Mouse (Mus musculus): Measurements from ENCODE around the gene Pnkd. TPM values are rescaled to one million over a fixed set of nuclear protein-coding genes. Genes with fewer than 3 reads are reported as not detected.

Gene Pnkd
- total RNA-seq, 1 experiment from 2014 or later, result 29.0 TPM

GRCm38 (mm10) chr1:74362325-74363229 lies 77.8 kb downstream of the Pnkd start:
- ATAC-seq (replicated peaks in 1 of 2; ENCODE audit: insufficient read depth in 1 of 2, low FRiP score in 2 of 2, low TSS enrichment in 1 of 2, low read depth in 1 of 2, poor library complexity in 2 of 2, severe bottlenecking in 2 of 2), result no peak

- ATAC-seq (replicated peaks in 1 of 2; ENCODE audit: insufficient read depth in 1 of 2, low FRiP score in 2 of 2, low TSS enrichment in 1 of 2, low read depth in 1 of 2, poor library complexity in 2 of 2, severe bottlenecking in 2 of 2), result no peak
Measured at GRCm38 (mm10) chr1:74363437-74363836, 78.7 kb downstream of the Pnkd start.

- ATAC-seq (replicated peaks in 1 of 2; ENCODE audit: insufficient read depth in 1 of 2, low FRiP score in 2 of 2, low TSS enrichment in 1 of 2, low read depth in 1 of 2, poor library complexity in 2 of 2, severe bottlenecking in 2 of 2), result no peak
Measured at GRCm38 (mm10) chr1:74364270-74364669, 79.5 kb downstream of the Pnkd start.

- ATAC-seq (replicated peaks in 1 of 2; ENCODE audit: insufficient read depth in 1 of 2, low FRiP score in 2 of 2, low TSS enrichment in 1 of 2, low read depth in 1 of 2, poor library complexity in 2 of 2, severe bottlenecking in 2 of 2), result peak; percentile 63 to 77
Measured at GRCm38 (mm10) chr1:74367886-74368645, 83.3 kb downstream of the Pnkd start.

GRCm38 (mm10) chr1:74370040-74370439 lies 85.3 kb downstream of the Pnkd start:
- no peak for ATAC-seq (replicated peaks in 1 of 2; ENCODE audit: insufficient read depth in 1 of 2, low FRiP score in 2 of 2, low TSS enrichment in 1 of 2, low read depth in 1 of 2, poor library complexity in 2 of 2, severe bottlenecking in 2 of 2)

GRCm38 (mm10) chr1:74373372-74373771 lies 88.6 kb downstream of the Pnkd start:
- ATAC-seq (replicated peaks in 1 of 2; ENCODE audit: insufficient read depth in 1 of 2, low FRiP score in 2 of 2, low TSS enrichment in 1 of 2, low read depth in 1 of 2, poor library complexity in 2 of 2, severe bottlenecking in 2 of 2), result peak; percentile 76 to 87

GRCm38 (mm10) chr1:74374980-74375379 lies 90.2 kb downstream of the Pnkd start, which contains the start of gene Slc11a1:
Gene Slc11a1, plus strand, starts transcription at chr1:74375195.
- peak; percentile 24 to 39; a peak in 2 of 4 replicates for ATAC-seq (replicated peaks in 1 of 2; ENCODE audit: insufficient read depth in 1 of 2, low FRiP score in 2 of 2, low TSS enrichment in 1 of 2, low read depth in 1 of 2, poor library complexity in 2 of 2, severe bottlenecking in 2 of 2)

- no peak for ATAC-seq (replicated peaks in 1 of 2; ENCODE audit: insufficient read depth in 1 of 2, low FRiP score in 2 of 2, low TSS enrichment in 1 of 2, low read depth in 1 of 2, poor library complexity in 2 of 2, severe bottlenecking in 2 of 2)
Measured at GRCm38 (mm10) chr1:74375561-74375960, 90.8 kb downstream of the Pnkd start.

- ATAC-seq (replicated peaks in 1 of 2; ENCODE audit: insufficient read depth in 1 of 2, low FRiP score in 2 of 2, low TSS enrichment in 1 of 2, low read depth in 1 of 2, poor library complexity in 2 of 2, severe bottlenecking in 2 of 2), result no peak
Measured at GRCm38 (mm10) chr1:74376396-74376795, 91.7 kb downstream of the Pnkd start.

- no peak for ATAC-seq (replicated peaks in 1 of 2; ENCODE audit: insufficient read depth in 1 of 2, low FRiP score in 2 of 2, low TSS enrichment in 1 of 2, low read depth in 1 of 2, poor library complexity in 2 of 2, severe bottlenecking in 2 of 2)
Measured at GRCm38 (mm10) chr1:74379058-74379504, 94.4 kb downstream of the Pnkd start.

- ATAC-seq (replicated peaks in 1 of 2; ENCODE audit: insufficient read depth in 1 of 2, low FRiP score in 2 of 2, low TSS enrichment in 1 of 2, low read depth in 1 of 2, poor library complexity in 2 of 2, severe bottlenecking in 2 of 2), result no peak
Measured at GRCm38 (mm10) chr1:74380484-74380883, 95.8 kb downstream of the Pnkd start.

- peak in 1 of 2 experiments; percentile 9; a peak in 1 of 4 replicates for ATAC-seq (replicated peaks in 1 of 2; ENCODE audit: insufficient read depth in 1 of 2, low FRiP score in 2 of 2, low TSS enrichment in 1 of 2, low read depth in 1 of 2, poor library complexity in 2 of 2, severe bottlenecking in 2 of 2)
Measured at GRCm38 (mm10) chr1:74381588-74382021, 96.9 kb downstream of the Pnkd start.

GRCm38 (mm10) chr1:74383385-74383784 lies 98.7 kb downstream of the Pnkd start:
- ATAC-seq (replicated peaks in 1 of 2; ENCODE audit: insufficient read depth in 1 of 2, low FRiP score in 2 of 2, low TSS enrichment in 1 of 2, low read depth in 1 of 2, poor library complexity in 2 of 2, severe bottlenecking in 2 of 2), result no peak

- ATAC-seq (replicated peaks in 1 of 2; ENCODE audit: insufficient read depth in 1 of 2, low FRiP score in 2 of 2, low TSS enrichment in 1 of 2, low read depth in 1 of 2, poor library complexity in 2 of 2, severe bottlenecking in 2 of 2), result no peak
Measured at GRCm38 (mm10) chr1:74384525-74384924, 99.8 kb downstream of the Pnkd start.

- no peak for ATAC-seq (replicated peaks in 1 of 2; ENCODE audit: insufficient read depth in 1 of 2, low FRiP score in 2 of 2, low TSS enrichment in 1 of 2, low read depth in 1 of 2, poor library complexity in 2 of 2, severe bottlenecking in 2 of 2)
Measured at GRCm38 (mm10) chr1:74385064-74385463, 100.3 kb downstream of the Pnkd start.

GRCm38 (mm10) chr1:74385531-74385930 lies 100.8 kb downstream of the Pnkd start:
- no peak for ATAC-seq (replicated peaks in 1 of 2; ENCODE audit: insufficient read depth in 1 of 2, low FRiP score in 2 of 2, low TSS enrichment in 1 of 2, low read depth in 1 of 2, poor library complexity in 2 of 2, severe bottlenecking in 2 of 2)

- ATAC-seq (replicated peaks in 1 of 2; ENCODE audit: insufficient read depth in 1 of 2, low FRiP score in 2 of 2, low TSS enrichment in 1 of 2, low read depth in 1 of 2, poor library complexity in 2 of 2, severe bottlenecking in 2 of 2), result no peak
Measured at GRCm38 (mm10) chr1:74386363-74386713, 101.6 kb downstream of the Pnkd start.

GRCm38 (mm10) chr1:74386714-74387385 lies 102.1 kb downstream of the Pnkd start:
- peak; percentile 62 to 69 for ATAC-seq (replicated peaks in 1 of 2; ENCODE audit: insufficient read depth in 1 of 2, low FRiP score in 2 of 2, low TSS enrichment in 1 of 2, low read depth in 1 of 2, poor library complexity in 2 of 2, severe bottlenecking in 2 of 2)
